Mouse (Mus musculus) heart, adult 2 months (tissue): Measurements from ENCODE around the gene Arhgap30.

ENCODE experiments used
- CTCF ChIP-seq: fragments of 200-600 bp; IDR thresholded peaks from 2 replicates; pipeline ENCODE4 v1.8.1; 2022; ENCODE audit warnings: antibody characterized with exemption, mild to moderate bottlenecking, moderate library complexity
- POLR2A ChIP-seq: fragments of 200-500 bp; IDR thresholded peaks from 2 replicates; pipeline ENCODE4 v1.6.1; 2011; ENCODE audit warnings: mild to moderate bottlenecking, low read depth, low read length, control low read depth; ENCODE audit not compliant: insufficient read depth

GRCm38 (mm10) chr1:171422504-171423095 is 33.8 kb downstream of the Arhgap30 start:
- TF ChIP-seq CTCF (no peak), POLR2A (no peak)
